Mouse (Mus musculus): ENCODE measurements around the gene Nxn.

DNA sequence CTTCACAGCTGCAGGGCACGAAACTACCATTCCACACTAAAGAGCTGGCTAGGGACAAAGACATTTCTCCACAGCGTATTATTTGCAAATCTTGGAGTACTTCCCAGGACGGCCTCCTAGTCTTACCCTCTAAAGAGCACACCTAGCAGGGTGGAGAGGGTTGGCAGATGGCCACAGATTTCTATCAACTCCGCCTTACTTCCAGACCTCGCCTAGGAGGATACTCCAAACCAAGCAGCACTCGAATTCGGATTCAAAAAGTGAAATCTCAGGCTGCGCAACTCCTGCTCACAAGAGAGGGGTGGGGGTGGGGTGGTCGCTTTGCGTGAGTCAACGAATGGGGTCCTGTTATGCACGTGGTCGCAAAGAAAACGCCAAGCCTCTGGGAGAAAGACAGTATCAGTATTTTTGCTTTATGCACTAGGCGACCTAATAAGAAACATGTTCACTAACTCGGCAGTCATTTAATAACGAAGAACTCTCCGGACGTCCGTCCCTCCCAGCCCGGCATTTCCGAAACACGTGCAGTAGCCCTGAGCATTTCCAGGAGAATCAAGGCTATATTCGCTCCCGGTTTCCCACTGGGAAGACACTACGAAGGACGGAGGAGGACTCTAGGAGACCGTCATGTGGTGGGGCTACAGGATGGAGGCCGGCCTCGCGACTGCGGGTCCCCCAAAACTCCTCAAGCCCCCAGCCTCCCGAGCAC lies 182.1 kb downstream of the Nxn start:
- no peak for TF ChIP-seq GATA1 (IDR thresholded peaks at IDR 0.05; ENCODE audit: low read length)
- TF ChIP-seq TAL1 (IDR thresholded peaks at IDR 0.05; ENCODE audit: low read length) = no peak
